Mouse (Mus musculus) bone marrow macrophage, adult 2 months (primary cell): ENCODE data around the gene Dcp1b. TPM values are rescaled to one million over a fixed set of nuclear protein-coding genes. Genes with fewer than 3 reads are reported as not detected.

Experiments
- H3K27ac ChIP-seq: 2 replicates; pipeline ENCODE4 v1.5.1; 2012; ENCODE audit warnings: low read depth, low read length; ENCODE audit not compliant: insufficient read depth
- H3K4me1 ChIP-seq: 2 replicates; pipeline ENCODE4 v1.6.1; 2012; ENCODE audit warnings: low read length; ENCODE audit not compliant: control insufficient read depth, insufficient read depth
- H3K4me3 ChIP-seq: 2 replicates; pipeline ENCODE4 v1.5.1; 2012; ENCODE audit warnings: mild to moderate bottlenecking, low read length, moderate library complexity; ENCODE audit not compliant: insufficient read depth
- CTCF ChIP-seq: IDR thresholded peaks from 2 replicates; pipeline ENCODE4 v1.5.1; 2012; ENCODE audit warnings: low read depth, mild to moderate bottlenecking, low read length, moderate library complexity
- POLR2A ChIP-seq: IDR thresholded peaks from 2 replicates; pipeline ENCODE4 v1.6.1; 2012; ENCODE audit warnings: mild to moderate bottlenecking, low read depth, low read length, borderline replicate concordance
- polyA plus RNA-seq: library from polyadenylated mRNA; stranded (reverse); fragments of >200 nt; gene quantifications from 2 replicates; pipeline ENCODE4 v1.2.4, GENCODE M21; 2012; ENCODE audit not compliant: missing spikeins, insufficient read depth, insufficient read length

Dcp1b gene
- 10.0 and 13.4 TPM in 2 replicates for polyA plus RNA-seq

GRCm38 (mm10) chr6:119175078-119175853 is at the start of gene Dcp1b:
Gene Dcp1b, plus strand, starts transcription at chr6:119175253.
- Histone ChIP-seq H3K4me1 (peaks cover 9% of the 10 kb centered on the region), H3K4me3 (peak within 1 kb of the TSS; percentile 79), H3K27ac (peak within 1 kb of the TSS; percentile 57)
- TF ChIP-seq POLR2A = no peak
- TF ChIP-seq CTCF = no peak

- TF ChIP-seq CTCF (no peak), POLR2A (no peak)
- H3K4me1 ChIP-seq = no peaks in the 10 kb centered on the region
- H3K4me3 ChIP-seq = no peak overlapping the region
- no peak overlapping the region for H3K27ac ChIP-seq
These were observed 48.1 kb upstream of the Dcp1b start for GRCm38 (mm10) chr6:119126991-119127390.

GRCm38 (mm10) chr6:119128076-119128475 is 47.0 kb upstream of the Dcp1b start:
- Histone ChIP-seq H3K4me1 (no peaks in the 10 kb centered on the region), H3K27ac (no peak overlapping the region), H3K4me3 (no peak overlapping the region)
- no peak for TF ChIP-seq POLR2A
- TF ChIP-seq CTCF = no peak

GRCm38 (mm10) chr6:119128521-119128920 is 46.5 kb upstream of the Dcp1b start:
- no peak overlapping the region for H3K27ac ChIP-seq
- no peak overlapping the region for H3K4me3 ChIP-seq
- TF ChIP-seq POLR2A (no peak), CTCF (no peak)
- no peaks in the 10 kb centered on the region for H3K4me1 ChIP-seq

GRCm38 (mm10) chr6:119129664-119130063 is 45.4 kb upstream of the Dcp1b start:
- Histone ChIP-seq H3K4me1 (no peaks in the 10 kb centered on the region), H3K4me3 (no peak overlapping the region), H3K27ac (no peak overlapping the region)
- no peak for TF ChIP-seq POLR2A
- peak; percentile 64 for TF ChIP-seq CTCF

- H3K27ac ChIP-seq = no peak overlapping the region
- H3K4me1 ChIP-seq = no peaks in the 10 kb centered on the region
- no peak overlapping the region for H3K4me3 ChIP-seq
- TF ChIP-seq POLR2A = no peak
- no peak for TF ChIP-seq CTCF
These were observed 42.8 kb upstream of the Dcp1b start for GRCm38 (mm10) chr6:119132111-119132735.

- no peaks in the 10 kb centered on the region for H3K4me1 ChIP-seq
- no peak overlapping the region for H3K27ac ChIP-seq
- TF ChIP-seq CTCF (no peak), POLR2A (no peak)
- H3K4me3 ChIP-seq = no peak overlapping the region
These were observed 42.2 kb upstream of the Dcp1b start for GRCm38 (mm10) chr6:119132863-119133262.

- no peak overlapping the region for H3K27ac ChIP-seq
- H3K4me3 ChIP-seq = no peak overlapping the region
- H3K4me1 ChIP-seq = no peaks in the 10 kb centered on the region
- TF ChIP-seq POLR2A (no peak), CTCF (no peak)
These were observed 37.3 kb upstream of the Dcp1b start for GRCm38 (mm10) chr6:119137768-119138167.

- Histone ChIP-seq H3K27ac (no peak overlapping the region), H3K4me3 (no peak overlapping the region), H3K4me1 (no peaks in the 10 kb centered on the region)
- no peak for TF ChIP-seq POLR2A
- no peak for TF ChIP-seq CTCF
These were observed 35.5 kb upstream of the Dcp1b start for GRCm38 (mm10) chr6:119139561-119139960.

GRCm38 (mm10) chr6:119145109-119145508 is 29.9 kb upstream of the Dcp1b start:
- H3K4me1 ChIP-seq = no peaks in the 10 kb centered on the region
- TF ChIP-seq CTCF (no peak), POLR2A (no peak)
- no peak overlapping the region for H3K4me3 ChIP-seq
- H3K27ac ChIP-seq = no peak overlapping the region

- Histone ChIP-seq H3K27ac (no peak overlapping the region), H3K4me3 (no peak overlapping the region), H3K4me1 (no peaks in the 10 kb centered on the region)
- TF ChIP-seq CTCF = no peak
- no peak for TF ChIP-seq POLR2A
These were observed 9.4 kb upstream of the Dcp1b start for GRCm38 (mm10) chr6:119165677-119166076.
